Mouse (Mus musculus): ENCODE results near the gene Mrps5.

DNA sequence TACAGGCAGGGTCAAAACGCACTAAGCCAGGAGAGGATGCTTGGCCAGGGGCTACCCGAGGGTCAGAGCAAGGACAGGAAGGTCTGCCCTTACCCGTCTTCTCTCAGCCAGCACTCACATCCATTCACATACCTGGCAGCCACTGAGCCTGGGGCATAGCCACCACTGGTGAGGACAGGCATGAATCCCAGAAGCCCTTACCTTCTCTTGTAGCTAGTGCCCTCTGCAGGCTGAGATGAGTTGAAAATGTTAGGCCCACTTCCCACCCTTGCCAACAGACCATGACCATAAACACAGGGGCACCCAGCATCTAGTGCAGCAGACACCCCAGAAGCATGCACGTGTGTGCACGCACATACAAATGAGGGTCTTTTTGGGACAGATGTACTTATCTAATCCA lies 35.9 kb upstream of the Mrps5 start:
- TF ChIP-seq CTCF (IDR thresholded peaks at IDR 0.05) (peak; percentile 63), EP300 (IDR thresholded peaks at IDR 0.05) (no peak)
